Mouse (Mus musculus) spleen, adult 18-20 months (tissue): ENCODE measurements around the gene Nudt3.
"Not testable (repeated sequence)": the region's sequence is repeated elsewhere in the genome, so short reads cannot be mapped to it uniquely, and the experiment has no call there.

Source experiments
- DNase-seq, 2 experiments: peaks; one replicate each; pipeline ENCODE4 v3.0.0; 2022; ENCODE audit warnings: mixed read lengths in 2 of 2

The Nudt3 gene

GRCm38 (mm10) chr17:27635575-27635903, 12.2 kb upstream of the Nudt3 start:
- not testable (repeated sequence) for DNase-seq

- DNase-seq, result peak; percentile 80 to 86
Observed at GRCm38 (mm10) chr17:27634871-27635574, 11.7 kb upstream of the Nudt3 start, which contains the start of gene RPS10-NUDT3. Gene RPS10-NUDT3, minus strand, starts transcription at chr17:27635222.

GRCm38 (mm10) chr17:27629249-27630020, 6.1 kb upstream of the Nudt3 start:
- DNase-seq, result peak; percentile 61 to 86

- no peak for DNase-seq
Observed at GRCm38 (mm10) chr17:27628376-27628775, 5.1 kb upstream of the Nudt3 start.

GRCm38 (mm10) chr17:27627451-27627850, 4.2 kb upstream of the Nudt3 start:
- DNase-seq, result no peak

GRCm38 (mm10) chr17:27626681-27627080, 3.4 kb upstream of the Nudt3 start:
- no peak for DNase-seq

- no peak for DNase-seq
Observed at GRCm38 (mm10) chr17:27625455-27626251, 2.4 kb upstream of the Nudt3 start.

GRCm38 (mm10) chr17:27622611-27623359, 510 bp downstream of the Nudt3 start:
- peak; percentile 20 to 42 for DNase-seq

GRCm38 (mm10) chr17:27621705-27622531, 1.4 kb downstream of the Nudt3 start:
- no peak for DNase-seq

- DNase-seq, result no peak
Observed at GRCm38 (mm10) chr17:27621161-27621560, 2.1 kb downstream of the Nudt3 start.

- DNase-seq, result no peak
Observed at GRCm38 (mm10) chr17:27615388-27615787, 7.9 kb downstream of the Nudt3 start.

GRCm38 (mm10) chr17:27613016-27613415, 10.3 kb downstream of the Nudt3 start:
- no peak for DNase-seq

- DNase-seq, result no peak
Observed at GRCm38 (mm10) chr17:27611994-27612393, 11.3 kb downstream of the Nudt3 start.

GRCm38 (mm10) chr17:27611519-27611884, 11.8 kb downstream of the Nudt3 start:
- no peak for DNase-seq

- DNase-seq, result no peak
Observed at GRCm38 (mm10) chr17:27610679-27611518, 12.4 kb downstream of the Nudt3 start.

- no peak for DNase-seq
Observed at GRCm38 (mm10) chr17:27609576-27609975, 13.7 kb downstream of the Nudt3 start.

GRCm38 (mm10) chr17:27603522-27604234, 19.6 kb downstream of the Nudt3 start:
- DNase-seq, result no peak

GRCm38 (mm10) chr17:27603036-27603435, 20.3 kb downstream of the Nudt3 start:
- DNase-seq, result no peak

- no peak for DNase-seq
Observed at GRCm38 (mm10) chr17:27600869-27601268, 22.4 kb downstream of the Nudt3 start.

- no peak for DNase-seq
Observed at GRCm38 (mm10) chr17:27600286-27600685, 23.0 kb downstream of the Nudt3 start.
